Mouse (Mus musculus): ENCODE results near the gene Tex35. TPM values are rescaled to one million over a fixed set of nuclear protein-coding genes. Genes with fewer than 3 reads are reported as not detected.
A peak's percentile ranks its signal among the peaks of the same experiment; 100 is the strongest.

The Tex35 gene
- polyA plus RNA-seq, 1 experiment from 2014 or later: not detected

DNA sequence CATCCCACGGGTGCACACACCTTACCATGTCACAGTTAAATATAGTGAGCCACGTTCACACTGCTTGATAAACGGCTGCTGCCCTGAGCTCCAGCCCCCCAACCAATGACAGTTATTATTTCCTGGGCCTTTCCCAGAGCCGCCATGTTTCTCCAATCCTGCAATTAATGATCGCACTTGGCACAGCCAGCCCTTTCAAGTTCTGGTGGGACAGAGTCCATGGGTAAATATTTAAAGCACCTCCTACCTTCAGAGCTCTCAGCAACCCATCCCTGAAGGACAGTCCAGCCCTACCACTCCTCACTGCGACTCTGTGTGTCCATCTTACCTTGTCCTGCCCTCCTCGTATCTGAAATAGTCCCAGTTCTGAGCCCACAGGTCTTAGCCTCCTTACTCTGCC lies 28.4 kb downstream of the Tex35 start:
- no peak overlapping the region for H3K27ac ChIP-seq
- H3K36me3 ChIP-seq: no peaks in the 10 kb centered on the region
- 77% methylated on average over 7 of the region's 7 CpGs for WGBS
- H3K9ac ChIP-seq: no peak overlapping the region
- no peak for ATAC-seq (ENCODE audit: insufficient number of reproducible peaks, insufficient read depth, low FRiP score, low TSS enrichment)
- no peaks in the 10 kb centered on the region for H3K27me3 ChIP-seq
- no peaks in the 10 kb centered on the region for H3K9me3 ChIP-seq
- no peak overlapping the region for H3K4me2 ChIP-seq (replicated peaks)
- 0 out of 2 replicates have a peak, but pooled peaks cover 8% of the 10 kb centered on the region for H3K4me1 ChIP-seq
- H3K4me3 ChIP-seq: no peak overlapping the region

DNA sequence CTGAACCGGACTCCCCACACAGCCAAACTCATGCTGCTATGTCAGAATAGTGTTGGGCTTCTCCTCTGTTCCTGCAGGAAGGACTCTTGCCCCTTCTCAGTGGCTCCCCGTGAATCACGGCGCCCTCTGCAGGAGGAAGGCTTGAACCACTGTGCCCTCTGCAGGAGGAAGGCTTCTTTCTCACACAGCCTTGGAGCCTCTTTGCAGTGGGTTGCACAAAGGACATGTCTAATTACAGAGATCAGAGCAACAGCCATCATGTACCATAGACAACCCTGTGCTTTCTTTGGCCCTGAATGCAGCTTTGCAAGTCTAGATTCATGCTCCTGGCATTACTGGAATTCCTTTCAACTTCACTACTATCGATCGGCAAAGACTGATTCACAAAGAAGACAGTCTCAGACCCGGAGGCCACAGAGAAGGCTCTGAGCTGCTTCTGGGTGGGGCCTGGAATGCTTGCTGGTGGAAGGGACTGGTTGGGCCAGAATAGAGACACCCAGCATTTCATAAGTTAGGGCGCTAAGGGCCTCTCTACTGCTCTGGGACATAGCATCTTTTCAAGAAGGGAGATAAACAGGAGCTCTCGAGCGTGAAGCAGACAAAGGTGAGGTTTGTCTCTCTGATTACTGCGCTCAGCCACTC lies 29.0 kb downstream of the Tex35 start:
- Histone ChIP-seq H3K4me2 (replicated peaks) (no peak overlapping the region), H3K36me3 (no peaks in the 10 kb centered on the region), H3K9ac (no peak overlapping the region), H3K4me1 (0 out of 2 replicates have a peak, but pooled peaks cover 8% of the 10 kb centered on the region), H3K4me3 (no peak overlapping the region), H3K27ac (no peak overlapping the region), H3K9me3 (no peaks in the 10 kb centered on the region), H3K27me3 (no peaks in the 10 kb centered on the region)
- ATAC-seq (ENCODE audit: insufficient number of reproducible peaks, insufficient read depth, low FRiP score, low TSS enrichment): no peak
- WGBS: 37% methylated on average over 11 of the region's 11 CpGs

DNA sequence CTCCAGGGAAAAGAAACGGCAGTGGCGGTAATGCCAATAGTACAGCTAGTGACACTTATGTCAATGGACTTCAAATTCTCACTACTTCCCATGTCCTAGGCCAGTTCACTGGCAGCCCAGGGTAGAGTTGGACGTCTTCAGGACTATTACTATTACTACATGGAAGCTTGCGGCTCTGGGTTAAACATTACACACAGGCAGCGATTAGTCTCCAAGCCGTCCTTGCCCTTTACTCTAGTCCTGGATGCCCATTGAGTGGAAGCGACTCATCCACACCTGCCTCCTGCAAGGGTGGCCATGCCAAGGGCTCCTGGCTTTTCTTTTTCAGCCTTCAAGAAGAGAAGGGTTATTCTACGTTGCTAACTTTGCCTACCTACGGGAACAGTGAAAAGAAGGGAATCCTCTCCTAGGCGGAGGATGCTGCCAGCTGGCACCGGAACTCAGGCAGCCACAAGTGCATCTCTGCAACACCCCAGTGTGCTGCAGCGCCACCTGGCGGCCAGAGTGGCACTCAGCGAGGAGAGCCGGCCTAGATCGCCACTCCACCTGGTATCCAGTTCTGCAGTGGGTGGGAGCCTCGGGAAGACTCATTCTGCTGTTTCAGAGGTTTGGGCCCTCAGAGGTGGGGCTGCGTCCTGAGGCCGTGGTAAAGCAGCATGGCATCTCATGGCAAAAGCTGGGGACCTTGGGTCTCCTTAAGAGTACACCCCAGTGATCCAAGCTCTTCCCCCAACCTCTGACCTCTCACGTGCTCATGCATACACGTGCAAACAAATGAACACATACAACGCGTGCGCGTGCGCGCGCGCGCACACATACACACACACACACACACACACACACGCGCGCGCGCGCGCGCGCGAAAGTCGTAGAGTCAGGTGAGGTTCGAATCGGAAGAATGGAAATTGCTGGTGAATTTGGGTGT lies 31.4 kb downstream of the Tex35 start:
- H3K27me3 ChIP-seq: no peaks in the 10 kb centered on the region
- no peak for ATAC-seq (ENCODE audit: insufficient number of reproducible peaks, insufficient read depth, low FRiP score, low TSS enrichment)
- H3K27ac ChIP-seq: no peak overlapping the region
- no peak overlapping the region for H3K4me3 ChIP-seq
- 58% methylated on average over 43 of the region's 43 CpGs for WGBS
- H3K4me1 ChIP-seq: 0 out of 2 replicates have a peak, but pooled peaks cover 8% of the 10 kb centered on the region
- no peaks in the 10 kb centered on the region for H3K9me3 ChIP-seq
- H3K36me3 ChIP-seq: no peaks in the 10 kb centered on the region
- H3K4me2 ChIP-seq (replicated peaks): 0 out of 2 replicates have a peak overlapping the region, but pooled peaks have one; percentile 5
- no peak overlapping the region for H3K9ac ChIP-seq

DNA sequence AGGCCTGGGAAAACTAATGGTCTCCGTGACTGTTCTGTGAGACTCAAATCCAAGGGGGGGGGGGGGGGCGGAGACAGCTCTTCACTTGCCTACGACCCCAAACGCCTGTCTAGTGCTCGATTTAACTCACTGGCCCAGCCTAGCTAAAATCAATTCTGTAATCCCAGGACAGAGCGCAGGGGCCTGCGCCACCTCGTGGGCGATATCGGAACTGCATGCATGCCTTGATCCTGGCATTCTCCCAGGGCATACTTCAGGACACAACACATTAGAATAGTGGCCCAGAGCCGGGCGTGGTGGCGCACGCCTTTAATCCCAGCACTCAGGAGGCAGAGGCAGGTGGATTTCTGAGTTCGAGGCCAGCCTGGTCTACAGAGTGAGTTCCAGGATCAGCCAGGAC lies 32.2 kb downstream of the Tex35 start:
- Histone ChIP-seq H3K27ac (no peak overlapping the region), H3K36me3 (no peaks in the 10 kb centered on the region), H3K4me2 (replicated peaks) (no peak overlapping the region), H3K4me1 (0 out of 2 replicates have a peak, but pooled peaks cover 3% of the 10 kb centered on the region), H3K9me3 (no peaks in the 10 kb centered on the region), H3K9ac (no peak overlapping the region), H3K27me3 (no peaks in the 10 kb centered on the region), H3K4me3 (no peak overlapping the region)
- 6% methylated on average over 15 of the region's 15 CpGs for WGBS
- peak; percentile 49; the same call in 1 of the 2 replicates for ATAC-seq (ENCODE audit: insufficient number of reproducible peaks, insufficient read depth, low FRiP score, low TSS enrichment)

DNA sequence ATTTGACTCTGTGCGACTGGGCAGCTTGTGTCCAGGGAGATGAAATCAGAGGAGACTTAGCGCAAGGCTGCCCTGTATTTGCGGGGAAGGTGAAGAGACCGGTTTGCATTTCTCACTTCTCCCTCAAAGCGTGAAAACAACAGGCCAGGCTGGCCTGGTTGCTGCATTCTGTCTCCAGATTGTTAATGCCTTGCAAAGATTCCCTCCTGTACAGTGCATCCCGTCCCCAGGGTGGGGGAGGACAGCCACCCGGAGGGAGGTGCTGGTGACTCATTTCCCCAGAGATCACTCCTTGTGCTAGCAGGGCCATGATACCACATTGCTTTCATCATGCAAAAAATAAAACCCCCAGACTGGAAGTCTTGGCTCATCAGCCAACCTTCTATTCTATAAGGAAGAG lies 33.5 kb downstream of the Tex35 start:
- Histone ChIP-seq H3K27me3 (no peaks in the 10 kb centered on the region), H3K4me2 (replicated peaks) (no peak overlapping the region), H3K27ac (no peak overlapping the region), H3K9me3 (no peaks in the 10 kb centered on the region), H3K9ac (no peak overlapping the region), H3K4me3 (no peak overlapping the region), H3K4me1 (0 out of 2 replicates have a peak, but pooled peaks cover 3% of the 10 kb centered on the region), H3K36me3 (no peaks in the 10 kb centered on the region)
- no peak for ATAC-seq (ENCODE audit: insufficient number of reproducible peaks, insufficient read depth, low FRiP score, low TSS enrichment)
- 72% methylated on average over 7 of the region's 7 CpGs for WGBS

DNA sequence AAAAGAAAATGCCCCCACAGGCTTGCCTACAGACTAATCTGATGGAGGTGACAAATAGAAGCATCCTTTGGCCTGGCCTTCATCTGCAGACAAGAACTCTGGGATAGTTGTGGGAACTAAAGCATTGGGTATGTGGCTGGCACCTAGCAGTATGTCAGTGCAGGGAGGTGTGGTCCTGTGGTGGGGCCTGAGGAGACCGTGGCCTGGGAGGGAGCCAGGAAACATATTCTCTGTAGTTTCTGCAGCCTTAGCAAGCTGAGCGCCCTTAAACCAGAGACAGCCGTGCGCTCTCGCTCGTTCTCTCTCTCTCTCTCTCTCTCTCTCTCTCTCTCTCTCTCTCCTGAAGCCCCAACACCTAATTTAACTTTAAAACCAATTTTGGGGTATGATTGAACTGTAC lies 34.1 kb downstream of the Tex35 start:
- Histone ChIP-seq H3K9ac (no peak overlapping the region), H3K4me2 (replicated peaks) (no peak overlapping the region), H3K4me1 (0 out of 2 replicates have a peak, but pooled peaks cover 6% of the 10 kb centered on the region), H3K27me3 (no peaks in the 10 kb centered on the region), H3K9me3 (no peaks in the 10 kb centered on the region), H3K36me3 (no peaks in the 10 kb centered on the region), H3K27ac (no peak overlapping the region), H3K4me3 (no peak overlapping the region)
- ATAC-seq (ENCODE audit: insufficient number of reproducible peaks, insufficient read depth, low FRiP score, low TSS enrichment): no peak
- 78% methylated on average over 6 of the region's 6 CpGs for WGBS

DNA sequence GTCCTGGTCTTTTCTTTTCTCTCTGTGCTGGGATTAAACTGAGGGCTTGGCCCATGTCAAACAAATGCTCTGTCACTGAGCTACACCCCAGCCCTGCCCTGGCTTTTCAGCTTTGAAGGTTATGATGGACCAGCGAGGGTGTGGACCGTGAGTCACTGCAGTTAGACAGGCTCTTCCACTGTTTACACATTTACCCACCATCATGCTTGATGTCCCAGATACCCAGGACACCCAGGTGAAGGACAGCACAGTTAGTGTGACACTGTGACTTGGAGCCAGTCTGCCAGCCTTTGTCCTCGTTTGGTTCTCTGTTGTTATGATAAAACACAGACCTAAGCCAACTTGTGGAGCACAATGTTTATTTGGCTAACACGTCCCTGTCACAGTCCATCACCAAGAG lies 34.9 kb downstream of the Tex35 start:
- Histone ChIP-seq H3K36me3 (no peaks in the 10 kb centered on the region), H3K4me1 (0 out of 2 replicates have a peak, but pooled peaks cover 6% of the 10 kb centered on the region), H3K27ac (no peak overlapping the region), H3K4me2 (replicated peaks) (no peak overlapping the region), H3K4me3 (no peak overlapping the region), H3K9ac (no peak overlapping the region), H3K27me3 (no peaks in the 10 kb centered on the region), H3K9me3 (no peaks in the 10 kb centered on the region)
- no peak for ATAC-seq (ENCODE audit: insufficient number of reproducible peaks, insufficient read depth, low FRiP score, low TSS enrichment)
- 61% methylated on average over 4 of the region's 4 CpGs for WGBS

DNA sequence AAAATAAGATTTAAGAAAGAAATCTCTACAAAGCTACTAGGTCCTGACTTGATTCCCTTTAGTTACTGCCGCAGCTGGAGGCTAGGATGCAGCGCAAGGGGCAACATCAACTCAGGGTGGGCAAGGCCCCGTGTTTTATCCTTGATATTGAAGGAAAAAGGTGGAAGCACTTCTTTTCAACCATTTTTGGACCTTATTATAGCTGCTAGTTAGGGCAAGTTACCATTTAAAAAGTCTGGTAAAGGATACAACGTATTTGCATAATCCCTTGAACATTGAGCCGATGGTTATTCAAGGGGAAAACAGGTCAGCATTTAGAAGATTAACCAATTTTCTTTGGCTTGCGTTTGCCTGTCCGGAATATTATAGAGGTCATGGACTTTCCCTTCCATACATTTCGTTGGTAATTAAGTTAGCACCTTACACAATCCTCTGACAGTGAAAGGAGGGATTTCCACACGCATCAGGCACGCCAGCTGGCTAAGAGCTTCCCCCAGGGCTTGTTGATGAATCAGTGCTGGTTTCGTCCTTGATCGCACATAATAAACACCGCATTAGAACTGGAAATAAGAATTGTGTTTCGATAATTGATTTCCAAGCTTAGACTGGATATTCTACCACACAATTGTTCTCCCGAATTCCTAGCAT lies 39.2 kb downstream of the Tex35 start:
- no peaks in the 10 kb centered on the region for H3K27me3 ChIP-seq
- H3K9ac ChIP-seq: no peak overlapping the region
- no peak for ATAC-seq (ENCODE audit: insufficient number of reproducible peaks, insufficient read depth, low FRiP score, low TSS enrichment)
- H3K27ac ChIP-seq: no peak overlapping the region
- H3K4me2 ChIP-seq (replicated peaks): no peak overlapping the region
- no peaks in the 10 kb centered on the region for H3K9me3 ChIP-seq
- H3K4me1 ChIP-seq: 0 out of 2 replicates have a peak, but pooled peaks cover 6% of the 10 kb centered on the region
- 61% methylated on average over 15 of the region's 15 CpGs for WGBS
- H3K36me3 ChIP-seq: no peaks in the 10 kb centered on the region
- no peak overlapping the region for H3K4me3 ChIP-seq

DNA sequence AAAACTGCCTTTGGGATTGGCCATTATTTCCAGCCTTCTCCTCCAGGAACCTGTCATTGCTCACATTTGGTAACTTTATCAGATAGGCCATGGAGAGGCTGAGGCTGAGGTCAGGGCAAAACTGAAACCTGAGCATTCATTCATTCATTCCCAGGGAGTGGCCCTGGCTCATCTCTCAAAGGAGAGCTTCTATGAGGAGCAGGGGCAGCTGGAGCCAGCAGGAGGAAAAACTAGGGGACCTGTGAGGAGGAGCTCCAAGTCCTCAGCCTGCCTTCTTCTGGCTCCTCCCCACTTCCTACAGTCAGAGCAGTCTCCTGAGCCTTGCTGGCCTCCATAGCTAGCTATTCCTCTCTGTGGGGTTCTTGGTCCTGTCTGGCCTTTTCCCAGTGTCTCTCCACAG lies 40.2 kb downstream of the Tex35 start:
- H3K9ac ChIP-seq: no peak overlapping the region
- no peaks in the 10 kb centered on the region for H3K36me3 ChIP-seq
- 0 out of 2 replicates have a peak, but pooled peaks cover 11% of the 10 kb centered on the region for H3K4me1 ChIP-seq
- H3K27ac ChIP-seq: no peak overlapping the region
- H3K9me3 ChIP-seq: no peaks in the 10 kb centered on the region
- no peaks in the 10 kb centered on the region for H3K27me3 ChIP-seq
- H3K4me2 ChIP-seq (replicated peaks): no peak overlapping the region
- ATAC-seq (ENCODE audit: insufficient number of reproducible peaks, insufficient read depth, low FRiP score, low TSS enrichment): no peak
- H3K4me3 ChIP-seq: no peak overlapping the region

DNA sequence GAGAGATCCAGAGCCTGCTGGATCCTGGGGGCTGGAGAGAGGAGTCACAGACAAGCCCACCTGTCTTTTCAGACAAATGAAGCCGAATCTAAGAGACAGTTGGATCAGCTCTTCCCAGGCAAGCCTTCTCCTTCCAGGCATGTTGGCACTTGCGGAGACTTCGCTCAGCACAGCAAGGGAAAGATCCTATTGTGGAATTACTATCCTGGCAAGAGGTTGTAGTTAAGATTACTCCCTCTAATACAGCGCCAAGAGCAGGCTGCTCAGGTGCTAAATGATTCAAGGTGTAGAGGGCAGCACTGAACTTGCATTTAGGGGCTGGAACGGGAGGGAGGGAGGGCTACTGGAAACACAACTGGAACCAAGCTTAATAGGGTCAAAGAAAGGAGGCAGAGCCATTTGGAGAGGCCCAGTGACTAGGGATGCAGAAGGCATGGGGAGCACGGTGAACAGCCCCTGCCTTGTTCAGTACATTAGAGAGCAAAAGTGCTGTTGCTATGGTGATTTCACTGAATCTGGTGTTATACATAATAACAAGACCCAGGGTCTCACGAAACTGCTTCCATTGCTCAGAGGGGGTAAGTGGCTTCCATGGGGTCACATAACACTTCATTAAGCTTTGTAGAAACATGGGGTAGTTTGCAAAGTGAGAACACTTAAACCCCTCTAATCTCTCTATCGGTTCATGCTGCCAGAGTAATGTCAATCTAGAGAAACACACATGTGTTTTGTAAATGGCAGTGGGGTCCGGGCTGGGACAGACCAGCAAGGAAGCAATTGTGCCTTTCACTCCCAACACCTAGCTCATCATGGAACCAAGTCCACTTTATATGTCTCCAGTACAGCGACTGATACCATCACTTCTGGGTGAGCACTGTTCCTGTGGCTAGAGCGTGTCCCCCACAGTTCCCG lies 42.4 kb downstream of the Tex35 start:
- H3K9ac ChIP-seq: no peak overlapping the region
- H3K4me2 ChIP-seq (replicated peaks): no peak overlapping the region
- WGBS: 75% methylated on average over 12 of the region's 12 CpGs
- no peaks in the 10 kb centered on the region for H3K27me3 ChIP-seq
- no peaks in the 10 kb centered on the region for H3K36me3 ChIP-seq
- H3K27ac ChIP-seq: no peak overlapping the region
- no peak overlapping the region for H3K4me3 ChIP-seq
- 0 out of 2 replicates have a peak, but pooled peaks cover 11% of the 10 kb centered on the region for H3K4me1 ChIP-seq
- no peak for ATAC-seq (ENCODE audit: insufficient number of reproducible peaks, insufficient read depth, low FRiP score, low TSS enrichment)
- H3K9me3 ChIP-seq: no peaks in the 10 kb centered on the region
